Mouse (Mus musculus) MEL (cell line): ENCODE results near the gene Olfr186. TPM values are rescaled to one million over a fixed set of nuclear protein-coding genes. Genes with fewer than 3 reads are reported as not detected.

Experiments used
- polyA plus RNA-seq, 2 experiments: library from polyadenylated mRNA; stranded (reverse) in 1 of 2; unstranded in 1 of 2; fragments of >175 nt in 1 of 2; fragments of >200 nt in 1 of 2; gene quantifications; 2 replicates each; pipeline versions ENCODE4 v1.2.1 to v1.2.4; 2012; ENCODE audit warnings: low replicate concordance in 2 of 2, low read depth in 1 of 2; ENCODE audit not compliant: insufficient read length in 2 of 2, insufficient read depth in 1 of 2, missing spikeins in 1 of 2
- total RNA-seq: library from RNA; depleted of rRNA; stranded (reverse); fragments of 300-350 nt; gene quantifications from 2 replicates; pipeline ENCODE4 v1.2.3, GENCODE M21; 2012; rRNA removed

The Olfr186 gene
- total and polyA plus RNA-seq, 3 experiments, result 0.15 TPM; not detected in 2

Other genes starting within 250 kb of the Olfr186 start
- gene Olfr173, start 230.0 kb downstream of the Olfr186 start, total RNA-seq, result not detected in 2 replicates
- gene Olfr173, start 230.0 kb downstream of the Olfr186 start, polyA plus RNA-seq, result not detected
- not detected in 2 replicates for gene Olfr175-ps1, start 203.5 kb downstream of the Olfr186 start, total RNA-seq
- gene Olfr175-ps1, start 203.5 kb downstream of the Olfr186 start, polyA plus RNA-seq, result not detected
- gene Olfr177, start 155.5 kb downstream of the Olfr186 start, total RNA-seq, result 0.08 TPM in 1 of 2 replicates, not detected in the other
- not detected for gene Olfr177, start 155.5 kb downstream of the Olfr186 start, polyA plus RNA-seq
- 1.2 and 3.0 TPM in 2 replicates for gene Olfr178, start 138.2 kb downstream of the Olfr186 start, total RNA-seq
- 1 to 10 TPM in 1 of 2 experiments, not detected in 1; 3.5 TPM for gene Olfr178, start 138.2 kb downstream of the Olfr186 start, polyA plus RNA-seq
- gene Olfr181, start 101.5 kb downstream of the Olfr186 start, total RNA-seq, result 0.12 TPM in 1 of 2 replicates, not detected in the other
- gene Olfr181, start 101.5 kb downstream of the Olfr186 start, polyA plus RNA-seq, result not detected
- gene Olfr180, start 100.9 kb downstream of the Olfr186 start, total RNA-seq, result 0.50 TPM in 1 of 2 replicates, not detected in the other
- 1 to 10 TPM in 1 of 2 experiments, not detected in 1; 1.1 TPM for gene Olfr180, start 100.9 kb downstream of the Olfr186 start, polyA plus RNA-seq
- gene Olfr183, start 34.9 kb downstream of the Olfr186 start, total RNA-seq, result 0.42 and 0.73 TPM in 2 replicates
- under 1 TPM in 1 of 2 experiments, not detected in 1; 0.49 TPM for gene Olfr183, start 34.9 kb downstream of the Olfr186 start, polyA plus RNA-seq
- gene Olfr187, start 9.5 kb upstream of the Olfr186 start, total RNA-seq, result not detected in 2 replicates
- gene Olfr187, start 9.5 kb upstream of the Olfr186 start, polyA plus RNA-seq, result not detected
- not detected in 2 replicates for gene Olfr190, start 47.7 kb upstream of the Olfr186 start, total RNA-seq
- not detected for gene Olfr190, start 47.7 kb upstream of the Olfr186 start, polyA plus RNA-seq
- not detected in 2 replicates for gene Olfr191, start 59.5 kb upstream of the Olfr186 start, total RNA-seq
- under 1 TPM in 1 of 2 experiments, not detected in 1; 0.01 TPM for gene Olfr191, start 59.5 kb upstream of the Olfr186 start, polyA plus RNA-seq
- gene Olfr193, start 81.6 kb upstream of the Olfr186 start, total RNA-seq, result not detected in 2 replicates
- gene Olfr193, start 81.6 kb upstream of the Olfr186 start, polyA plus RNA-seq, result not detected
- not detected in 2 replicates for gene Olfr194, start 90.8 kb upstream of the Olfr186 start, total RNA-seq
- not detected for gene Olfr194, start 90.8 kb upstream of the Olfr186 start, polyA plus RNA-seq
- 0.15 TPM in 1 of 2 replicates, not detected in the other for gene Olfr195, start 116.8 kb upstream of the Olfr186 start, total RNA-seq
- not detected for gene Olfr195, start 116.8 kb upstream of the Olfr186 start, polyA plus RNA-seq
- not detected in 2 replicates for gene Olfr196, start 140.2 kb upstream of the Olfr186 start, total RNA-seq
- not detected for gene Olfr196, start 140.2 kb upstream of the Olfr186 start, polyA plus RNA-seq
- gene Olfr198, start 173.2 kb upstream of the Olfr186 start, total RNA-seq, result not detected in 2 replicates
- not detected for gene Olfr198, start 173.2 kb upstream of the Olfr186 start, polyA plus RNA-seq
- gene Olfr199, start 189.5 kb upstream of the Olfr186 start, total RNA-seq, result 0.08 and 0.16 TPM in 2 replicates
- gene Olfr199, start 189.5 kb upstream of the Olfr186 start, polyA plus RNA-seq, result under 1 TPM in 1 of 2 experiments, not detected in 1; 0.22 TPM
- 0.08 TPM in 1 of 2 replicates, not detected in the other for gene Olfr201, start 242.3 kb upstream of the Olfr186 start, total RNA-seq
- gene Olfr201, start 242.3 kb upstream of the Olfr186 start, polyA plus RNA-seq, result under 1 TPM in 1 of 2 experiments, not detected in 1; 0.03 TPM